Comparison of ENCODE assay signal across 26 mouse cellular contexts in the genomic region with DNA sequence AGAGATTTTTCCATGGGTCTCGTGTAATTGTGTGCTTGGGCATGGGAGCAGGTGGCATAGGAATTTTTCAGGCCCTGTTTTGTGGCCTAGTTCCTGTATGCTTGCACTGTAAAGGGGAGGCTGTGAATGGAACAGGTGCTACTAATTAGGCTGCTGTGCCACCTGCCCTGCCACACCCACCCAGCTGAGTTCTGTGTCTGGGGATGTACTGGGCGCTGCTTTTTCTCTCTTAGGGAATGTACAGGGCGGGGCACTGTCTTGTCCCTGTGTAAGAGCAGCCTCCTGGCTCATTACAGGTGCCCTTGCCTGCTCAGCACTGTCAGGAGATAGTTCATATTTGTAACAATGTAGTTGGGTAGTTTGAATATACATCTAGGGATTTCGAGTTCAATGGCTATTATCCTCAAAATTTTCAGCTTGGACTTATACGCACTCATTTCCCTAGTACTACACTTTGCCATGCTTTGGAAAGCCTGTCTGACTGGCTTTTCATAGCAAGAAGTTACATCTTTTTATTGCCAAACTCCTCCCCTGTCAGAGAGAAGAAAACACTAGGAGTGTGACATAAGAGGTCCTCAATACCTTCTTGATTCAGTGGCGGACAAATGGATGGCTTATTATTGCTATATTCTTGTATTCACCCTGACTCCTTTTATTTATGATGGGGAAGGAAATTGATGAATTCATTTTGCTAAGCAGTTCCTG.
DNase-seq lines count a peak whose midpoint lies in the region; ATAC-seq and TF ChIP-seq lines count a peak whose summit lies in the region.
"Had no signal": no experiment of that assay in that cellular context is flagged by ENCODE, and none has a peak within 500 bp of the region (broad histone marks: within the 10 kb centered on the region; RNA-seq: fewer than 3 reads in every experiment).

No protein-coding gene starts in this region.

- TF ChIP-seq EP300 in ES-Bruce4 (IDR thresholded peaks at IDR 0.05; ENCODE audit: insufficient read depth, low read depth, low read length) = 0 out of 2 replicates have a peak, but pooled peaks have one; percentile 24

- 90% methylated on average over 6 of the region's 6 CpGs for WGBS in heart, embryonic 11.5 days (ENCODE audit: insufficient replicate concordance)
- WGBS in embryonic facial prominence, embryonic 15.5 days = 72% methylated on average over 6 of the region's 6 CpGs

- no peaks in the 10 kb centered on the region for H3K27me3 ChIP-seq in heart, embryonic 11.5 days (ENCODE audit: control insufficient read depth, insufficient read depth, low read length)
- H3K27me3 ChIP-seq in ES-Bruce4 (ENCODE audit: control insufficient read depth, insufficient read depth, low read length, poor library complexity, severe bottlenecking) = no peaks in the 10 kb centered on the region
- no peaks in the 10 kb centered on the region for H3K27me3 ChIP-seq in embryonic facial prominence, embryonic 15.5 days
- H3K27me3 ChIP-seq: embryonic facial prominence, embryonic 12.5 days; heart, embryonic 12.5 days; hindbrain, embryonic 15.5 days had no signal

- peaks cover 7% of the 10 kb centered on the region; the same call in 1 of the 2 replicates for H3K4me1 ChIP-seq in heart, embryonic 11.5 days (ENCODE audit: control insufficient read depth, insufficient read depth, low read length)
- H3K4me1 ChIP-seq in ES-Bruce4 (ENCODE audit: control insufficient read depth, insufficient read depth, low read length) = peaks cover 2% of the 10 kb centered on the region
- H3K4me1 ChIP-seq in embryonic facial prominence, embryonic 15.5 days = peaks cover 16% of the 10 kb centered on the region

- no peak for TF ChIP-seq CTCF in ES-Bruce4 (IDR thresholded peaks at IDR 0.05; ENCODE audit: low read depth, low read length)

- no peak overlapping the region for H3K27ac ChIP-seq in heart, embryonic 11.5 days (ENCODE audit: low read depth, low read length)
- no peak overlapping the region for H3K27ac ChIP-seq in ES-Bruce4 (ENCODE audit: insufficient read depth, low read length)
- H3K27ac ChIP-seq in embryonic facial prominence, embryonic 15.5 days (replicated peaks) = no peak overlapping the region
- H3K27ac ChIP-seq: embryonic facial prominence, embryonic 12.5 days; hindbrain, embryonic 15.5 days; kidney, postnatal 0 days had no signal

- DNase-seq in heart, adult 11 months = peak; percentile 61
- peak; percentile 32 for DNase-seq in lung, postnatal 25 days (ENCODE audit: low spot score)
- DNase-seq in lung, postnatal 36 days = no peak
- DNase-seq in layer of hippocampus, adult 18-20 months (ENCODE audit: low spot score in 2 of 2) = no peak
- DNase-seq in kidney, postnatal 25 days = no peak
- DNase-seq: adrenal gland, postnatal 36 days; cerebellum, adult 2 months; cerebellum, postnatal 25 days; gastrocnemius, postnatal 25 days; heart, adult 18-20 months; heart, postnatal 4 days; kidney, adult 8-10 months; layer of hippocampus, adult 9-11 months; retina, postnatal 1 day; right cerebral cortex, postnatal 14 days; thymus, adult 18-20 months; thymus, postnatal 4 days had no signal

- H3K9me3 ChIP-seq in heart, embryonic 11.5 days (replicated peaks; ENCODE audit: control insufficient read depth, low read length) = no peaks in the 10 kb centered on the region
- H3K9me3 ChIP-seq in ES-Bruce4 (replicated peaks; ENCODE audit: control insufficient read depth, insufficient read depth, low read length, poor library complexity, severe bottlenecking) = no peaks in the 10 kb centered on the region
- H3K9me3 ChIP-seq in embryonic facial prominence, embryonic 15.5 days (replicated peaks) = no peaks in the 10 kb centered on the region
- H3K9me3 ChIP-seq: embryonic facial prominence, embryonic 12.5 days; heart, embryonic 12.5 days; hindbrain, embryonic 15.5 days had no signal

- no peaks in the 10 kb centered on the region for H3K36me3 ChIP-seq in heart, embryonic 11.5 days (ENCODE audit: control insufficient read depth, insufficient read depth, low read length)
- H3K36me3 ChIP-seq in ES-Bruce4 (ENCODE audit: control insufficient read depth, insufficient read depth, low read length, poor library complexity, severe bottlenecking) = no peaks in the 10 kb centered on the region
- H3K36me3 ChIP-seq in embryonic facial prominence, embryonic 15.5 days = no peaks in the 10 kb centered on the region
- H3K36me3 ChIP-seq: embryonic facial prominence, embryonic 12.5 days; heart, embryonic 12.5 days; hindbrain, embryonic 15.5 days had no signal

- TF ChIP-seq POLR2A in ES-Bruce4 (IDR thresholded peaks at IDR 0.05; ENCODE audit: insufficient read depth, low read length) = no peak

- H3K9ac ChIP-seq in heart, embryonic 11.5 days (ENCODE audit: low read depth, low read length) = no peak overlapping the region
- no peak overlapping the region for H3K9ac ChIP-seq in ES-Bruce4 (ENCODE audit: low read depth, poor library complexity, severe bottlenecking)
- no peak overlapping the region for H3K9ac ChIP-seq in embryonic facial prominence, embryonic 15.5 days
- H3K9ac ChIP-seq: embryonic facial prominence, embryonic 12.5 days; heart, embryonic 12.5 days; hindbrain, embryonic 15.5 days had no signal

- no peak overlapping the region for H3K4me2 ChIP-seq in heart, embryonic 11.5 days
- no peak overlapping the region for H3K4me2 ChIP-seq in embryonic facial prominence, embryonic 15.5 days (replicated peaks)
- H3K4me2 ChIP-seq: embryonic facial prominence, embryonic 12.5 days; heart, embryonic 12.5 days; hindbrain, embryonic 15.5 days had no signal

- no peak overlapping the region for H3K4me3 ChIP-seq in heart, embryonic 11.5 days (ENCODE audit: low read depth, low read length)
- no peak overlapping the region for H3K4me3 ChIP-seq in ES-Bruce4 (ENCODE audit: low read depth, low read length)
- no peak overlapping the region for H3K4me3 ChIP-seq in embryonic facial prominence, embryonic 15.5 days (replicated peaks)
- H3K4me3 ChIP-seq: embryonic facial prominence, embryonic 12.5 days; heart, embryonic 12.5 days; hindbrain, embryonic 15.5 days had no signal

- ATAC-seq in heart, embryonic 11.5 days (replicated peaks; ENCODE audit: insufficient number of reproducible peaks, low FRiP score, low TSS enrichment) = no peak
- peak; percentile 73; the same call in 1 of the 2 replicates for ATAC-seq in embryonic facial prominence, embryonic 15.5 days (ENCODE audit: insufficient number of reproducible peaks, low FRiP score, low TSS enrichment, low read depth)
- ATAC-seq: forebrain, embryonic 14.5 days; inflammation-experienced regulatory T-cells, adult 6 months had no signal

Comparison
In these comparisons a context has a peak if more than half of its experiments do, and no peak if none do; other contexts are left out.
1. DNase-seq: peak in heart, adult 11 months (single experiment) and lung, postnatal 25 days (single experiment); none in lung, postnatal 36 days (single experiment), layer of hippocampus, adult 18-20 months (0 of 2) and kidney, postnatal 25 days (0 of 2).